Mouse (Mus musculus) intestine, embryonic 15.5 days (tissue): ENCODE results near the gene H2afy. TPM values are rescaled to one million over a fixed set of nuclear protein-coding genes. Genes with fewer than 3 reads are reported as not detected.

ENCODE experiments used
- ATAC-seq: fragments of 200-750 bp; cut with Nextera tagmentation; 2 replicates; pipeline ENCODE4 v1.8.0; 2017; ENCODE audit warnings: moderate TSS enrichment, moderate library complexity
- H3K27ac ChIP-seq: fragments of 300-500 bp; sonication (generic); 2 replicates; pipeline ENCODE4 v1.5.1; 2015; ENCODE audit warnings: mild to moderate bottlenecking, inconsistent platforms
- H3K27me3 ChIP-seq: fragments of 300-500 bp; sonication (generic); replicated peaks from 2 replicates; pipeline ENCODE4 v1.6.1; 2015; ENCODE audit warnings: inconsistent platforms
- H3K36me3 ChIP-seq: fragments of 300-500 bp; sonication (generic); 2 replicates; pipeline ENCODE4 v1.6.1; 2015; ENCODE audit warnings: inconsistent platforms
- H3K4me1 ChIP-seq: fragments of 300-500 bp; sonication (generic); replicated peaks from 2 replicates; pipeline ENCODE4 v1.6.1; 2015; ENCODE audit warnings: inconsistent platforms
- H3K4me2 ChIP-seq: fragments of 300-500 bp; sonication (generic); replicated peaks from 2 replicates; pipeline ENCODE4 v1.6.1; 2015; ENCODE audit warnings: mild to moderate bottlenecking, inconsistent platforms
- H3K4me3 ChIP-seq: fragments of 300-500 bp; sonication (generic); replicated peaks from 2 replicates; pipeline ENCODE4 v1.5.1; 2015; ENCODE audit warnings: inconsistent platforms
- H3K9ac ChIP-seq: fragments of 300-500 bp; sonication (generic); 2 replicates; pipeline ENCODE4 v1.6.1; 2015; ENCODE audit warnings: inconsistent platforms
- H3K9me3 ChIP-seq: fragments of 300-500 bp; sonication (generic); 2 replicates; pipeline ENCODE4 v1.6.1; 2016; ENCODE audit warnings: inconsistent platforms
- WGBS: fragments of 180-500 bp; shearing (Covaris S2); methylation state at CpG from one replicate; pipeline ENCODE4 v1.1.7; 2015; 5-methylcytosine and 5-hydroxymethylcytosine counted together
- polyA plus RNA-seq: library from polyadenylated mRNA; unstranded; fragments of >200 nt; fragmentation: Nextera tagmentation; extraction: Ambion mirVana; gene quantifications from 2 replicates; pipeline ENCODE4 v1.2.1, GENCODE M21; 2015

H2afy gene
- polyA plus RNA-seq, 1 experiment from 2014 or later = 322 TPM

GRCm38 (mm10) chr13:56142382-56143150 lies 6.4 kb upstream of the H2afy start:
- H3K4me3 ChIP-seq = no peak overlapping the region
- H3K27me3 ChIP-seq = no peaks in the 10 kb centered on the region
- no peak overlapping the region for H3K4me2 ChIP-seq
- H3K27ac ChIP-seq = no peak overlapping the region
- peaks cover 10% of the 10 kb centered on the region for H3K4me1 ChIP-seq
- H3K36me3 ChIP-seq = no peaks in the 10 kb centered on the region
- H3K9me3 ChIP-seq = no peaks in the 10 kb centered on the region
- H3K9ac ChIP-seq = no peak overlapping the region
- peak; percentile 57 for ATAC-seq
- 29% methylated on average over 11 of the region's 11 CpGs for WGBS

- H3K27ac ChIP-seq = no peak overlapping the region
- no peak overlapping the region for H3K4me2 ChIP-seq
- H3K9me3 ChIP-seq = no peaks in the 10 kb centered on the region
- no peak overlapping the region for H3K4me3 ChIP-seq
- no peak for ATAC-seq
- H3K4me1 ChIP-seq = peaks cover 12% of the 10 kb centered on the region
- no peaks in the 10 kb centered on the region for H3K36me3 ChIP-seq
- H3K27me3 ChIP-seq = no peaks in the 10 kb centered on the region
- no peak overlapping the region for H3K9ac ChIP-seq
- 62% methylated on average over 6 of the region's 6 CpGs for WGBS
Measured at GRCm38 (mm10) chr13:56139167-56139751, 3.1 kb upstream of the H2afy start.

- Histone ChIP-seq H3K27me3 (no peaks in the 10 kb centered on the region), H3K36me3 (peaks cover 3% of the 10 kb centered on the region; the same call in 1 of the 2 replicates), H3K4me1 (peaks cover 21% of the 10 kb centered on the region), H3K9ac (peak overlapping the region; percentile 91), H3K27ac (peak overlapping the region; percentile 87), H3K4me2 (peak overlapping the region; percentile 81), H3K9me3 (no peaks in the 10 kb centered on the region), H3K4me3 (peak overlapping the region; percentile 86)
- under 1% methylated on average over 87 of the region's 89 CpGs for WGBS
- peak; percentile 91 for ATAC-seq
Measured at GRCm38 (mm10) chr13:56135231-56136052, 719 bp downstream of the H2afy start.

- H3K9ac ChIP-seq = peak overlapping the region; percentile 91
- peak overlapping the region; percentile 87 for H3K27ac ChIP-seq
- WGBS = under 1% methylated on average over 49 of the region's 50 CpGs
- ATAC-seq = peak; percentile 53
- peak overlapping the region; percentile 86 for H3K4me3 ChIP-seq
- peaks cover 5% of the 10 kb centered on the region; the same call in 1 of the 2 replicates for H3K36me3 ChIP-seq
- H3K4me2 ChIP-seq = peak overlapping the region; percentile 81
- H3K9me3 ChIP-seq = no peaks in the 10 kb centered on the region
- H3K27me3 ChIP-seq = no peaks in the 10 kb centered on the region
- peaks cover 26% of the 10 kb centered on the region for H3K4me1 ChIP-seq
Measured at GRCm38 (mm10) chr13:56134631-56135181, 1.5 kb downstream of the H2afy start.

GRCm38 (mm10) chr13:56134031-56134430 lies 2.1 kb downstream of the H2afy start:
- Histone ChIP-seq H3K9ac (no peak overlapping the region), H3K4me3 (peak overlapping the region; percentile 86), H3K27ac (no peak overlapping the region), H3K4me1 (peaks cover 26% of the 10 kb centered on the region), H3K36me3 (peaks cover 5% of the 10 kb centered on the region; the same call in 1 of the 2 replicates), H3K9me3 (no peaks in the 10 kb centered on the region), H3K27me3 (no peaks in the 10 kb centered on the region), H3K4me2 (peak overlapping the region; percentile 81)
- 46% methylated on average over 5 of the region's 5 CpGs for WGBS
- ATAC-seq = no peak

GRCm38 (mm10) chr13:56132941-56133340 lies 3.2 kb downstream of the H2afy start:
- H3K9me3 ChIP-seq = no peaks in the 10 kb centered on the region
- no peak for ATAC-seq
- WGBS = 82% methylated on average over 7 of the region's 7 CpGs
- peaks cover 26% of the 10 kb centered on the region for H3K4me1 ChIP-seq
- 0 out of 2 replicates have a peak overlapping the region, but pooled peaks have one; percentile 8 for H3K9ac ChIP-seq
- peaks cover 10% of the 10 kb centered on the region; the same call in 1 of the 2 replicates for H3K36me3 ChIP-seq
- peak overlapping the region; percentile 81 for H3K4me2 ChIP-seq
- no peak overlapping the region for H3K4me3 ChIP-seq
- no peaks in the 10 kb centered on the region for H3K27me3 ChIP-seq
- no peak overlapping the region for H3K27ac ChIP-seq

GRCm38 (mm10) chr13:56132326-56132936 lies 3.7 kb downstream of the H2afy start:
- Histone ChIP-seq H3K4me2 (0 out of 2 replicates have a peak overlapping the region, but pooled peaks have one; percentile 81), H3K27ac (no peak overlapping the region), H3K9ac (0 out of 2 replicates have a peak overlapping the region, but pooled peaks have one; percentile 8), H3K9me3 (no peaks in the 10 kb centered on the region), H3K4me1 (peaks cover 26% of the 10 kb centered on the region), H3K4me3 (no peak overlapping the region), H3K27me3 (no peaks in the 10 kb centered on the region), H3K36me3 (peaks cover 14% of the 10 kb centered on the region)
- 66% methylated on average over 11 of the region's 11 CpGs for WGBS
- no peak for ATAC-seq

GRCm38 (mm10) chr13:56130544-56130943 lies 5.6 kb downstream of the H2afy start:
- peaks cover 26% of the 10 kb centered on the region for H3K4me1 ChIP-seq
- no peak overlapping the region for H3K27ac ChIP-seq
- H3K36me3 ChIP-seq = peaks cover 29% of the 10 kb centered on the region
- no peak overlapping the region for H3K4me3 ChIP-seq
- ATAC-seq = no peak
- WGBS = 69% methylated on average over 8 of the region's 8 CpGs
- no peak overlapping the region for H3K9ac ChIP-seq
- H3K4me2 ChIP-seq = no peak overlapping the region
- no peaks in the 10 kb centered on the region for H3K9me3 ChIP-seq
- H3K27me3 ChIP-seq = no peaks in the 10 kb centered on the region

GRCm38 (mm10) chr13:56129578-56129977 lies 6.6 kb downstream of the H2afy start:
- H3K27ac ChIP-seq = no peak overlapping the region
- H3K9me3 ChIP-seq = no peaks in the 10 kb centered on the region
- WGBS = 96% methylated on average over 3 of the region's 3 CpGs
- H3K9ac ChIP-seq = no peak overlapping the region
- peaks cover 31% of the 10 kb centered on the region for H3K36me3 ChIP-seq
- no peaks in the 10 kb centered on the region for H3K27me3 ChIP-seq
- peaks cover 26% of the 10 kb centered on the region for H3K4me1 ChIP-seq
- H3K4me3 ChIP-seq = no peak overlapping the region
- ATAC-seq = no peak
- no peak overlapping the region for H3K4me2 ChIP-seq

GRCm38 (mm10) chr13:56129014-56129413 lies 7.1 kb downstream of the H2afy start:
- H3K9ac ChIP-seq = no peak overlapping the region
- peaks cover 23% of the 10 kb centered on the region for H3K4me1 ChIP-seq
- H3K36me3 ChIP-seq = peaks cover 36% of the 10 kb centered on the region
- 77% methylated on average over 4 of the region's 4 CpGs for WGBS
- H3K27ac ChIP-seq = no peak overlapping the region
- no peak overlapping the region for H3K4me3 ChIP-seq
- ATAC-seq = no peak
- H3K9me3 ChIP-seq = no peaks in the 10 kb centered on the region
- no peak overlapping the region for H3K4me2 ChIP-seq
- H3K27me3 ChIP-seq = no peaks in the 10 kb centered on the region

- Histone ChIP-seq H3K4me2 (no peak overlapping the region), H3K27ac (no peak overlapping the region), H3K4me1 (0 out of 2 replicates have a peak, but pooled peaks cover 6% of the 10 kb centered on the region), H3K9ac (no peak overlapping the region), H3K4me3 (no peak overlapping the region), H3K9me3 (no peaks in the 10 kb centered on the region), H3K36me3 (peaks cover 59% of the 10 kb centered on the region), H3K27me3 (no peaks in the 10 kb centered on the region)
- WGBS = 87% methylated on average over 10 of the region's 10 CpGs
- ATAC-seq = peak; percentile 58
Measured at GRCm38 (mm10) chr13:56125632-56126031, 10.5 kb downstream of the H2afy start.
